Mouse (Mus musculus) myocyte (in vitro differentiated cells): ENCODE results near the gene Cox20. TPM values are rescaled to one million over a fixed set of nuclear protein-coding genes. Genes with fewer than 3 reads are reported as not detected.

ENCODE experiments used
- H3K27me3 ChIP-seq: one replicate; pipeline ENCODE4 v1.6.1; 2011; ENCODE audit not compliant: control insufficient read depth, insufficient read depth, insufficient read length
- H3K36me3 ChIP-seq: one replicate; pipeline ENCODE4 v1.6.1; 2011; ENCODE audit not compliant: control insufficient read depth, insufficient read depth
- H3K4me2 ChIP-seq: one replicate; pipeline ENCODE4 v1.6.1; 2011; ENCODE audit warnings: low read depth, control low read depth
- H3K4me3 ChIP-seq: one replicate; pipeline ENCODE4 v1.5.1; 2011; ENCODE audit warnings: mild to moderate bottlenecking, control low read depth, moderate library complexity
- H3K79me2 ChIP-seq: one replicate; pipeline ENCODE4 v1.6.1; 2011; ENCODE audit not compliant: control insufficient read depth, insufficient read depth
- H3ac ChIP-seq: one replicate; pipeline ENCODE4 v1.6.1; 2011; ENCODE audit not compliant: control insufficient read depth, insufficient read length
- CEBPB ChIP-seq: IDR thresholded peaks from 2 replicates; pipeline ENCODE4 v1.6.1; 2011; ENCODE audit warnings: mild to moderate bottlenecking, moderate library complexity; ENCODE audit not compliant: poor library complexity, insufficient read depth, severe bottlenecking
- E2F4 ChIP-seq: IDR thresholded peaks from one replicate; pipeline ENCODE4 v1.6.1; 2011; ENCODE audit warnings: mild to moderate bottlenecking, control low read depth, moderate library complexity; ENCODE audit not compliant: insufficient read depth
- MAX ChIP-seq: IDR thresholded peaks from one replicate; pipeline ENCODE4 v1.6.1; 2011; ENCODE audit warnings: low read depth, mild to moderate bottlenecking, control low read depth
- MYOD1 ChIP-seq, 3 experiments: IDR thresholded peaks; one replicate each; pipeline ENCODE4 v1.6.1; 2011; ENCODE audit warnings: control low read depth in 2 of 3, low read depth in 2 of 3, mild to moderate bottlenecking in 2 of 3, moderate library complexity in 1 of 3; ENCODE audit not compliant: insufficient read length in 2 of 3, control insufficient read depth in 1 of 3
- MYOG ChIP-seq, 3 experiments: IDR thresholded peaks; one replicate each; pipeline ENCODE4 v1.6.1; 2011; ENCODE audit warnings: control low read depth in 2 of 3, low read depth in 2 of 3, mild to moderate bottlenecking in 2 of 3; ENCODE audit not compliant: insufficient read length in 2 of 3, control insufficient read depth in 1 of 3, insufficient read depth in 1 of 3
- POLR2A ChIP-seq: IDR thresholded peaks from one replicate; pipeline ENCODE4 v1.6.1; 2011; ENCODE audit warnings: low read depth, mild to moderate bottlenecking, control low read depth, moderate library complexity; ENCODE audit not compliant: insufficient read length
- POLR2AphosphoS2 ChIP-seq: IDR thresholded peaks from one replicate; pipeline ENCODE4 v1.6.1; 2011; ENCODE audit warnings: low read depth, control low read depth; ENCODE audit not compliant: insufficient read length
- REST ChIP-seq: IDR thresholded peaks from one replicate; pipeline ENCODE4 v1.6.1; 2011; ENCODE audit warnings: mild to moderate bottlenecking, control low read depth, moderate library complexity; ENCODE audit not compliant: insufficient read depth, insufficient read length
- SRF ChIP-seq: IDR thresholded peaks from one replicate; pipeline ENCODE4 v1.6.1; 2011; ENCODE audit warnings: low read depth; ENCODE audit not compliant: control insufficient read depth, insufficient read length
- TCF12 ChIP-seq: IDR thresholded peaks from one replicate; pipeline ENCODE4 v1.6.1; 2011; ENCODE audit warnings: mild to moderate bottlenecking, control low read depth; ENCODE audit not compliant: poor library complexity, insufficient read depth, severe bottlenecking
- TCF3 ChIP-seq: IDR thresholded peaks from one replicate; pipeline ENCODE4 v1.6.1; 2011; ENCODE audit warnings: low read depth, control low read depth; ENCODE audit not compliant: insufficient read length
- USF1 ChIP-seq: IDR thresholded peaks from one replicate; pipeline ENCODE4 v1.6.1; 2011; ENCODE audit warnings: low read depth, mild to moderate bottlenecking, control low read depth, moderate library complexity
- polyA plus RNA-seq: library from polyadenylated mRNA; unstranded; fragments of >200 nt; fragmentation: generic; extraction: Trizol; gene quantifications from one replicate; pipeline ENCODE4 v1.2.1, GENCODE M21; 2012; ENCODE audit warnings: missing spikeins

Gene Cox20
- polyA plus RNA-seq, 1 experiment, result 67.2 TPM

DNA sequence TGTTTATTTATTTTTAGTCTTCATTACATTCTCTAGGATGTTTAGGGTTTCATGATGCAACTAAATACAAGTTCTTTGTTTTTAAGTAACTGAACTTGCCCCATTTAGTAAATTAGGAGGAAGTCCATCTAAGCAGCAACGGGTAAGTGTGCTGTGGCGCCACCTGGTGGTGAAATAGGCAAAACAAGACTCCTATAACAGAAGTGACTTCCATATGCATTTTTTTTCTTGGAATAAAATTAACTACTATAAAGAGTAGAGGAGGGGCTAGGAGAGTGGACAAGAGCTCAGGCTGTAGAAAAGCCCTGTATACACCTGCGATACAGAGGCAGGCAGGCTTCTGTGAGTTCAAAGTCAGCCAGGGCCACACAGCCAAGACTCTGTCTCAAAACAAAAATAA, 15.5 kb upstream of the Cox20 start:
- TF ChIP-seq TCF3, result no peak
- no peak for TF ChIP-seq MYOG (IDR thresholded peaks at IDR 0.05; ENCODE audit: control insufficient read depth in 1 of 3, insufficient read depth in 1 of 3, insufficient read length in 2 of 3, low read depth in 2 of 3)
- Histone ChIP-seq H3K4me3 (no peak overlapping the region), H3K79me2 (no peaks in the 10 kb centered on the region), H3K36me3 (no peaks in the 10 kb centered on the region), H3K4me2 (no peak overlapping the region), H3K27me3 (no peaks in the 10 kb centered on the region), H3ac (no peak overlapping the region)

DNA sequence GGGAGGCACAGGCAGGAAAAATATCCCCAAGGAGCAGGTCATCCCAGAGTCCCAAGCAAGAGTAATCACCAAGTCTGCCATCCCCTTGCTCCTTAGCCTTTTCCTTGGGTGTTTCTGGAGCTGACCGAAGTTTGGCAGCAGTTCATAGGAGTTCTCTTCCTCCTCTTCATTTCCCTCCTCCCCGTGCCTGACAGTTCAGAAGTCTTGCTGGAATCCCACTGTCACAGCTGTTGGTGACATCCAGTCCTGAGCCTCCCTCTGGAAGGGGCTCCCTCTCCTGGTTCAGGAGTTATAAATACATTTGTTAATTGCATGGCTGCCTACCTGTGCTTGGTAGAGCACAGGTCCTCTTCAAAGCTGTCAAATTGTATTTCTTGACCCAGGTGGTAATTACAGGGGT, 9.4 kb upstream of the Cox20 start:
- Histone ChIP-seq H3ac (no peak overlapping the region), H3K36me3 (no peaks in the 10 kb centered on the region), H3K4me2 (no peak overlapping the region), H3K4me3 (no peak overlapping the region), H3K27me3 (no peaks in the 10 kb centered on the region), H3K79me2 (no peaks in the 10 kb centered on the region)
- TF ChIP-seq CEBPB, result no peak
- TF ChIP-seq POLR2AphosphoS2, result no peak
- TF ChIP-seq POLR2A, result no peak
- no peak for TF ChIP-seq MYOG (IDR thresholded peaks at IDR 0.05; ENCODE audit: control insufficient read depth in 1 of 3, insufficient read depth in 1 of 3, insufficient read length in 2 of 3, low read depth in 2 of 3)
- no peak for TF ChIP-seq MYOD1 (IDR thresholded peaks at IDR 0.05; ENCODE audit: control insufficient read depth in 1 of 3, insufficient read length in 2 of 3, low read depth in 2 of 3)
- no peak for TF ChIP-seq TCF12
- TF ChIP-seq REST, result no peak
- no peak for TF ChIP-seq E2F4
- TF ChIP-seq USF1, result no peak
- TF ChIP-seq SRF, result no peak

DNA sequence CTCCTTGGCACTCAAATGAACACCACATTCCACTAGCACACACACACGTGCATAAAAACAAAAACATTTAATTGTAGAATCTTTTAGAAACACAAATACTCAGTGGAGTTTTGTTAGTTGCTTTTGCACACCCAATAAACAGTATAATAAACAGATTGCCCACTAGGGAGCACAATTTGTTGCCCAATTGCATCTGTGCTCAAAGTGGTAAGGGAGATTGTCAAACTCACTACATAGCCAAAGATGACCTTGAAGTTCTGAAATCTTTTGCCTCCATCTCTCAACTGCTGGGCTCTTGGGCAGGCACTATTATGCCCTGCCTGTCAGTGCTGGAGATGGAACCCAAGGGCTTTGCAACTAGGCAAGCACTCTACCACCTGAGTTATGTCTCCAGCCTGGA, 8.8 kb upstream of the Cox20 start:
- Histone ChIP-seq H3K36me3 (no peaks in the 10 kb centered on the region), H3K4me2 (no peak overlapping the region), H3K79me2 (no peaks in the 10 kb centered on the region), H3ac (no peak overlapping the region), H3K27me3 (no peaks in the 10 kb centered on the region), H3K4me3 (no peak overlapping the region)
- TF ChIP-seq MYOG (IDR thresholded peaks at IDR 0.05; ENCODE audit: control insufficient read depth in 1 of 3, insufficient read depth in 1 of 3, insufficient read length in 2 of 3, low read depth in 2 of 3), result no peak
- TF ChIP-seq MAX, result no peak
- TF ChIP-seq E2F4, result no peak
- no peak for TF ChIP-seq REST
- no peak for TF ChIP-seq CEBPB
- TF ChIP-seq POLR2AphosphoS2, result no peak
- TF ChIP-seq USF1, result no peak
- no peak for TF ChIP-seq SRF
- TF ChIP-seq POLR2A, result no peak
- no peak for TF ChIP-seq MYOD1 (IDR thresholded peaks at IDR 0.05; ENCODE audit: control insufficient read depth in 1 of 3, insufficient read length in 2 of 3, low read depth in 2 of 3)
- no peak for TF ChIP-seq TCF3
- TF ChIP-seq TCF12, result no peak

DNA sequence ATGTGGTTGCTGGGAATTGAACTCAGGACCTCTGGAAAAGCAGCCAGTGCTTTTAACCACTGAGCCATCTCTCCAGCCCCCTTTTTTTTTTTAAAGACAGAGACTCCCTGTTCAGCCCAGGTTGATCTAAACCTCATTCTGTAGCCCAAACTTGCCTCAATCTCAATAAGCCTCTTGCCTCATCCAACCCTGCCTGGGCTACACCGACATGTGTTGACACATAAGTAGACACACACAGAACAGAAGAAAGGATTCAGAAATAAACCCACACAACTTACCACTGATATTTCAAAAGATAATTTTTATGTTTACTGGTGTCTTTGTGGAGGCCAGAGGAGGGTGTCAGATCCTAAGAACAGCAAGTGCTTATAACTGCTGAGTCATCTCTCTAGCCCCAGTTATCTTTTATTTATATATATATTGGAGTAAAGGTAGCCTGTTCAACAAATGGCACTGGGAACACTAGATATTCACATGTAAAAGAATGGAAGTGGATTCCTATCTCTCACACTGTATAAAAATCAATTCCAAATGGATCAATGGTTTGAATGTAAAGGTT, 5.8 kb upstream of the Cox20 start:
- Histone ChIP-seq H3ac (no peak overlapping the region), H3K4me3 (no peak overlapping the region), H3K36me3 (no peaks in the 10 kb centered on the region), H3K27me3 (no peaks in the 10 kb centered on the region), H3K4me2 (no peak overlapping the region), H3K79me2 (no peaks in the 10 kb centered on the region)
- TF ChIP-seq USF1, result no peak
- no peak for TF ChIP-seq CEBPB
- no peak for TF ChIP-seq MAX
- no peak for TF ChIP-seq TCF3

DNA sequence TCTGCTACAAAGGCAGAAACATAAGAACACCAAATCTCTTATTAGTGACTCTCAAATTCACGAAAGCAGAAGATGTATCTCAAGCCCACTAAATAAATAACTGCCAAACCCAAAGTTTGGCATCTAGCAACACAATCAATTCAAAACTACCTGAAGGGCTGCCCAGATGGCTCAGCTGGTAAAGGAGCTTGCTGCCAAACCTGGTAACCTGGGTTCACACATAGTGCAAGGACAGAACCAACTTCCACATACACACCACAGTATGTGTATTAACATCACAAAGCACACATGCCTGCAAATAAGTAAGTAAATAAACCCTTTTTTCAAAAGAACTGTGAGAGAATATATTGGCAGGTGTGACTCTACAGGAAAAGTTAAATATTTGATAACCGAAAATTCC, 4.7 kb upstream of the Cox20 start:
- Histone ChIP-seq H3K4me3 (no peak overlapping the region), H3K36me3 (no peaks in the 10 kb centered on the region), H3K27me3 (no peaks in the 10 kb centered on the region), H3ac (no peak overlapping the region), H3K4me2 (no peak overlapping the region), H3K79me2 (peaks cover under 1% of the 10 kb centered on the region)
- TF ChIP-seq SRF (no peak), TCF3 (no peak), E2F4 (no peak), REST (no peak), POLR2A (no peak), POLR2AphosphoS2 (no peak), MAX (no peak), CEBPB (no peak), USF1 (no peak), MYOG (IDR thresholded peaks at IDR 0.05; ENCODE audit: control insufficient read depth in 1 of 3, insufficient read depth in 1 of 3, insufficient read length in 2 of 3, low read depth in 2 of 3) (no peak), MYOD1 (IDR thresholded peaks at IDR 0.05; ENCODE audit: control insufficient read depth in 1 of 3, insufficient read length in 2 of 3, low read depth in 2 of 3) (no peak), TCF12 (no peak)
